Mouse (Mus musculus) intestine, postnatal 0 days (tissue): ENCODE results near the gene Zfyve26. TPM values are rescaled to one million over a fixed set of nuclear protein-coding genes. Genes with fewer than 3 reads are reported as not detected.

Experiments used
- ATAC-seq: fragments of 200-750 bp; cut with Nextera tagmentation; 2 replicates; pipeline ENCODE4 v1.8.0; 2017; ENCODE audit warnings: mild to moderate bottlenecking, moderate TSS enrichment, moderate library complexity
- H3K27ac ChIP-seq: fragments of 300-500 bp; sonication (generic); 2 replicates; pipeline ENCODE4 v1.5.1; 2014; ENCODE audit warnings: mild to moderate bottlenecking, low read depth, low read length, moderate library complexity
- H3K27me3 ChIP-seq: fragments of 300-500 bp; sonication (generic); replicated peaks from 2 replicates; pipeline ENCODE4 v1.6.1; 2014; ENCODE audit warnings: low read length, mixed read lengths; ENCODE audit not compliant: control insufficient read depth, insufficient read depth
- H3K36me3 ChIP-seq: fragments of 300-500 bp; sonication (generic); 2 replicates; pipeline ENCODE4 v1.6.1; 2014; ENCODE audit warnings: mild to moderate bottlenecking, moderate library complexity; ENCODE audit not compliant: control insufficient read depth, insufficient read depth
- H3K4me1 ChIP-seq: fragments of 300-500 bp; sonication (generic); replicated peaks from 2 replicates; pipeline ENCODE4 v1.6.1; 2014; ENCODE audit warnings: antibody characterized with exemption, low read length, mixed read lengths; ENCODE audit not compliant: control insufficient read depth, insufficient read depth
- H3K4me2 ChIP-seq: fragments of 300-500 bp; sonication (generic); replicated peaks from 2 replicates; pipeline ENCODE4 v1.6.1; 2014; ENCODE audit warnings: low read depth, mild to moderate bottlenecking, moderate library complexity
- H3K4me3 ChIP-seq: fragments of 300-500 bp; sonication (generic); 2 replicates; pipeline ENCODE4 v1.5.1; 2014; ENCODE audit warnings: low read depth, low read length
- H3K9ac ChIP-seq: fragments of 300-500 bp; sonication (generic); 2 replicates; pipeline ENCODE4 v1.6.1; 2014; ENCODE audit warnings: mild to moderate bottlenecking, low read depth, low read length
- H3K9me3 ChIP-seq: fragments of 300-500 bp; sonication (generic); 2 replicates; pipeline ENCODE4 v1.6.1; 2016; ENCODE audit warnings: mixed run types; ENCODE audit not compliant: control insufficient read depth
- CTCF ChIP-seq: sonication (generic); IDR thresholded peaks from 2 replicates; pipeline ENCODE4 v1.5.1; 2016; ENCODE audit warnings: low read depth, mild to moderate bottlenecking, control low read depth, antibody characterized with exemption, moderate library complexity
- WGBS: fragments of 180-500 bp; shearing (Covaris S2); extraction: QIAGEN DNeasy Blood & Tissue Kit; methylation state at CpG from one replicate; pipeline ENCODE4 v1.1.7; 2014; 5-methylcytosine and 5-hydroxymethylcytosine counted together
- polyA plus RNA-seq: library from polyadenylated mRNA; unstranded; fragments of >200 nt; fragmentation: Nextera tagmentation; extraction: Ambion mirVana; gene quantifications from 2 replicates; pipeline ENCODE4 v1.2.1, GENCODE M21; 2015

The Zfyve26 gene
- polyA plus RNA-seq = 7.9 and 10.1 TPM in 2 replicates

- H3K9ac ChIP-seq = peak within 1 kb of the TSS; percentile 65
- peak within 1 kb of the TSS; percentile 74 for H3K27ac ChIP-seq
- no peaks in the 10 kb centered on the region for H3K4me1 ChIP-seq
- TF ChIP-seq CTCF = peak; percentile 53
- H3K9me3 ChIP-seq = no peaks in the 10 kb centered on the region
- ATAC-seq = peak; percentile 93
- H3K4me3 ChIP-seq = peak within 1 kb of the TSS; percentile 81
- H3K4me2 ChIP-seq = peak within 1 kb of the TSS; percentile 67
- H3K27me3 ChIP-seq = no peaks in the 10 kb centered on the region
- peaks cover 9% of the 10 kb centered on the region for H3K36me3 ChIP-seq
- WGBS = under 1% methylated on average over 29 of the region's 29 CpGs
These were observed at the start of gene Zfyve26 for GRCm38 (mm10) chr12:79296126-79296816. Gene Zfyve26, minus strand, starts transcription at chr12:79296304.

- no peak for TF ChIP-seq CTCF
- Histone ChIP-seq H3K9ac (no peak overlapping the region), H3K4me1 (no peaks in the 10 kb centered on the region), H3K27ac (no peak overlapping the region), H3K36me3 (no peaks in the 10 kb centered on the region), H3K4me2 (no peak overlapping the region), H3K9me3 (no peaks in the 10 kb centered on the region), H3K4me3 (no peak overlapping the region), H3K27me3 (no peaks in the 10 kb centered on the region)
- WGBS = 54% methylated on average over 6 of the region's 6 CpGs
- no peak for ATAC-seq
These were observed 45.3 kb upstream of the Zfyve26 start for GRCm38 (mm10) chr12:79341291-79341845.

- Histone ChIP-seq H3K27ac (peak overlapping the region; percentile 35; the same call in 1 of the 2 replicates), H3K4me3 (no peak overlapping the region), H3K9me3 (no peaks in the 10 kb centered on the region), H3K9ac (no peak overlapping the region), H3K4me2 (no peak overlapping the region), H3K36me3 (no peaks in the 10 kb centered on the region), H3K27me3 (no peaks in the 10 kb centered on the region), H3K4me1 (no peaks in the 10 kb centered on the region)
- 69% methylated on average over 6 of the region's 6 CpGs for WGBS
- TF ChIP-seq CTCF = no peak
- no peak for ATAC-seq
These were observed 44.4 kb upstream of the Zfyve26 start for GRCm38 (mm10) chr12:79340513-79340912.

GRCm38 (mm10) chr12:79338791-79339190 is 42.7 kb upstream of the Zfyve26 start:
- Histone ChIP-seq H3K9ac (no peak overlapping the region), H3K4me1 (no peaks in the 10 kb centered on the region), H3K4me2 (no peak overlapping the region), H3K9me3 (0 out of 2 replicates have a peak, but pooled peaks cover 3% of the 10 kb centered on the region), H3K27ac (no peak overlapping the region), H3K4me3 (no peak overlapping the region), H3K27me3 (no peaks in the 10 kb centered on the region), H3K36me3 (0 out of 2 replicates have a peak, but pooled peaks cover 7% of the 10 kb centered on the region)
- 90% methylated on average over 8 of the region's 8 CpGs for WGBS
- ATAC-seq = no peak
- TF ChIP-seq CTCF = no peak

- 60% methylated on average over 4 of the region's 4 CpGs for WGBS
- no peak overlapping the region for H3K27ac ChIP-seq
- H3K4me1 ChIP-seq = no peaks in the 10 kb centered on the region
- no peak for ATAC-seq
- 0 out of 2 replicates have a peak, but pooled peaks cover 3% of the 10 kb centered on the region for H3K9me3 ChIP-seq
- no peaks in the 10 kb centered on the region for H3K27me3 ChIP-seq
- H3K9ac ChIP-seq = no peak overlapping the region
- 0 out of 2 replicates have a peak, but pooled peaks cover 7% of the 10 kb centered on the region for H3K36me3 ChIP-seq
- H3K4me3 ChIP-seq = no peak overlapping the region
- no peak for TF ChIP-seq CTCF
- no peak overlapping the region for H3K4me2 ChIP-seq
These were observed 35.6 kb upstream of the Zfyve26 start for GRCm38 (mm10) chr12:79331722-79332121.

GRCm38 (mm10) chr12:79330571-79330970 is 34.5 kb upstream of the Zfyve26 start:
- H3K4me2 ChIP-seq = no peak overlapping the region

More at GRCm38 (mm10) chr12:79330571-79330970, 34.5 kb upstream of the Zfyve26 start:
- Histone ChIP-seq H3K4me1 (no peaks in the 10 kb centered on the region), H3K27me3 (no peaks in the 10 kb centered on the region), H3K27ac (no peak overlapping the region), H3K9ac (no peak overlapping the region), H3K9me3 (0 out of 2 replicates have a peak, but pooled peaks cover 3% of the 10 kb centered on the region), H3K36me3 (0 out of 2 replicates have a peak, but pooled peaks cover 7% of the 10 kb centered on the region), H3K4me3 (no peak overlapping the region)
- TF ChIP-seq CTCF = no peak
- no peak for ATAC-seq
- WGBS = 66% methylated on average over 2 of the region's 2 CpGs
